Mouse (Mus musculus) heart, postnatal 36 days (tissue): ENCODE data around the gene Dhrs2. TPM values are rescaled to one million over a fixed set of nuclear protein-coding genes. Genes with fewer than 3 reads are reported as not detected.

ENCODE experiments used
- DNase-seq, 2 experiments: peaks; one replicate each; pipeline ENCODE4 v3.0.0; 2021 to 2022
- intact Hi-C: fragments of 180-260 bp; cut with DNase I; formaldehyde crosslinking; loops from one replicate; pipeline ENCODE4 v1.15.1; 2025
- total RNA-seq, 2 experiments: library from RNA; stranded (reverse); gene quantifications; 2 replicates each; pipeline ENCODE4 v1.2.3; 2021

Gene Dhrs2
- not detected for total RNA-seq

- intact Hi-C loops = no loop called here
- DNase-seq = no peak
Measured at GRCm38 (mm10) chr14:55221707-55222106, at the start of gene Dhrs2. TSS of gene Dhrs2 (plus strand) at chr14:55222007.

DNA sequence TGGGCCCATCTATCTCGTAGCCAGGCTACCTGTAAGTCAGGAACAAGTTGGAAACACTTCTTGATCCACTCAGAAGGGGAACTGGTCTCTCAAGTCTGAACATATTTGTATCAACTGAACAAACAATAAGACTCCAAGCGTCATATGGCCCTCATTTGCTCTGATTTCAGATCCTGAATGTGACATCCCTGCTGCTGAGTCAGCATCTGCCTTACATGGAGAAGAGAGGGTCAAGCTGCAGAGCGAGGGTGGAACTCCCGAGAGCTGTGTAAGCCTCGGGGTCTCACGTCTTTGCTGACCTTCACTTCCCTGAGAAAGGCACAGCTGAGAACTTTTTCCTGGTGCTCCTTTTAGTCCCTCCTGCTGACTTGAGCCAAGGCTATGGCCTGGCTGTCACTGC is 47.6 kb upstream of the Dhrs2 start:
- DNase-seq = no peak
- intact Hi-C loops = no loop called here

DNA sequence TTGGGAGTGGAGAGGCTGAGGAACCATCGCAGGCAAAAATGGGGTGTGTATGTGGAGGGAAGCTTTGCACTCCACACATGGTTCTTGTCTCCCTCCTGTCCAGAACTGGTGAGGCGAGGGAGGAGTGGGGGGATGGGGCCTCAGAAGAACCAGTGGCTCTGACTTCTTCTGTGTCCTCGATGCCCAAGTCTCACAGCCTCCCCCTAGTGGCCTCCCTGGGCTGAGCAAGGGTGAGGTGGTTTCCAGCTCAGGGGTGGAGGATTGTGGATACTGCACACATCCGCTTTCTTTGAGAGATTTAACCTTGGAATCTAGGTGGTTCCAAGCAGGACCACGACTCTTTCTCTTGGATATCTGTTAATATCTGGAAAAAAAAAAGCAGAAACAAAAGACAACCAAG is 44.5 kb upstream of the Dhrs2 start:
- peak in 1 of 2 experiments; percentile 44 for DNase-seq
- intact Hi-C loops = no loop called here

GRCm38 (mm10) chr14:55180951-55181350 is 40.9 kb upstream of the Dhrs2 start:
- intact Hi-C loops = no loop called here
- no peak for DNase-seq

DNA sequence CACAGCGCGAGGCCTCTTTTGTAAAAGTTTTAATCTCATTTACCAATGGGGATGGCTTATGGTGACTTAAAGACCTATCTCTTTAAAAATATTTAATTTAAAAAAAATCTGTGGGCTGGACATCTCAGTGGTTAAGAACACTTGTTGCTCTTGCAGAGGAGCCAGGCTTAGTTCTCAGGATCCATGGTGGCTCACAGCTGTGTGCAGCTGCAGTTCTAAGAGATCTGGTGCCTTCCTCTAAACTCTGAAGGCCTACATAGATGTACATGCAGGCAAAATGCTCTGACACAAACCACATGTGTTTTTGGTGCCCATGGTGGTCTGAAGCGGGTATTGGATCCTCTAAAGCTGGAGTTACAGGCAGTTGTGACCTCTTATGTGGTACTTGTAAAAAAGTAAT is 38.6 kb upstream of the Dhrs2 start:
- intact Hi-C loops = no loop called here
- no peak for DNase-seq

- intact Hi-C loops = no loop called here
- no peak for DNase-seq
Measured at GRCm38 (mm10) chr14:55184640-55185145, 37.1 kb upstream of the Dhrs2 start.

DNA sequence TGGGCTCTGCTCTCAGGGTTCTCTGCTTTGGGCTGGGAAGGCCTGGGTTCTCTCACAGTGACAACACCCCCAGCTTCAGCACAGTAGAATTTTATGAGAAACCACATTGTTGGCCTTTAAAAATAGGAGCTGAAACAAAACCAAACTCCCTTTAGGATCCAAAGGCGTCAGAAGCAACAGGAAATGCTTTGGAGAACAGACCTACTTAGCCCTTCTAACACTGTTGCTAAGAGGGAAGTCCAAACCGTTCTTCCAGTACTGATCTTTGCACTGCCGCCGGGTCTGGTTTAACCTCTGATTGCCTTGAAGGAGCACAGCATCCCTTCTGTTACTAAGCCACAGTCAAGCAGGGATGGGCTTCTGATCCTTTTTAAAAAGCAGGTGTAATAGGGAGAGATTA is 33.3 kb upstream of the Dhrs2 start:
- intact Hi-C loops = no loop called here
- DNase-seq = no peak

GRCm38 (mm10) chr14:55189351-55189769 is 32.4 kb upstream of the Dhrs2 start:
- intact Hi-C loops = no loop called here
- no peak for DNase-seq

DNA sequence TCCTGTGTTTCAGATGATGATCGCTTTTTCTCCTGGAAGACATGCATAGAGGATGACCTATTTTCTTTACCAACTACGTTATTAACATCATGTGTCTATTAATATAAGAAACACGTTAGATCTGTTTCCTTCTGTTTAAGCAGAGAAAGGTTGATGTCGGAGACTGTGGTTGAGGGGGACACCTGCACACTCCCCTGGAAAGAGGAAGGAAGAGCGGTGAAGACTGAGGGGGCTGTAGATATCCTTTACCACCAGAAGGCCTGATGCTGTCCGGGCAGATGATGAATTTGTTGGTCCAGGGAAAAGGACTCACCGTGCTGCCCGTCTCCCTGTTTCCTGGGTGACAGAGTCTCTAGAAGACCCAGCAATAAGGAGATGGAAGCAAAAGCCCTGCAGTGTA is 28.5 kb upstream of the Dhrs2 start:
- no peak for DNase-seq
- intact Hi-C loops = no loop called here

DNA sequence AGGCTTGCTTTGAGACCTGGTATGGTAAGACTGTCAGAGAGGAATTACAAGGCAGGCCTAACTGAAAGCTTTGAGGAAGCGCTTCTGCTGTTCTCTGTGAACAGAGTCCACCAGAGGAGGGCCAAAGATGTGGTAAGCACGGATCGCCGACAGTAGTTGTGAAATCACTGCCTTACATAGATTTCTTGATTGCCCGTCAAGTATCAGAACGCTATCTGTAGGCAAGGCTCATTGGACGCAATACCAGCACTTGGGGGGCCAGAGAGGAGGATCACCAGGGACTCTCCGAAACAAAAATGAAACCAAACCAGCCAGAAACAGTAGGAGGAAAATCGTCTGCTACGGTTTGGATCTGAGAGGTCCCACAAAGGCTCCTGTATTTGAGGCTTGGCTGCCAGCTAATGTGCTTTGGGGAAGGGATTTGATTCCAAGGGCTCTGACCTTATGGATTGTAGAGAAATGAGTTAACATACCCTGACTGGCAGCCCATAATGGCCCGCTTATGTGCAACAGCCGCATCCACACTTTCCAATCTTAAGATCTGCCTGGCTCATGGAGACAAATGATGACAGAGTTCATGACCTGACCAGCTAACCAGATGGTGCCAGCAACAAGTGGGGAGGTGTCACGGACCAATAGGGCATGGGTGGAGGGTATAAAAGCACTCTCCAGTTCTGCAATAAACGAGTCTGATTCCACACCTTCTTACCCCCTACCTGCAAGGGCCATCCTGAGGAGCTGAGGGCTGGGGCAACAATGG is 27.8 kb upstream of the Dhrs2 start:
- intact Hi-C loops = no loop called here
- DNase-seq = peak in 1 of 2 experiments; percentile 11

GRCm38 (mm10) chr14:55194786-55195185 is 27.0 kb upstream of the Dhrs2 start:
- DNase-seq = no peak
- intact Hi-C loops = no loop called here

DNA sequence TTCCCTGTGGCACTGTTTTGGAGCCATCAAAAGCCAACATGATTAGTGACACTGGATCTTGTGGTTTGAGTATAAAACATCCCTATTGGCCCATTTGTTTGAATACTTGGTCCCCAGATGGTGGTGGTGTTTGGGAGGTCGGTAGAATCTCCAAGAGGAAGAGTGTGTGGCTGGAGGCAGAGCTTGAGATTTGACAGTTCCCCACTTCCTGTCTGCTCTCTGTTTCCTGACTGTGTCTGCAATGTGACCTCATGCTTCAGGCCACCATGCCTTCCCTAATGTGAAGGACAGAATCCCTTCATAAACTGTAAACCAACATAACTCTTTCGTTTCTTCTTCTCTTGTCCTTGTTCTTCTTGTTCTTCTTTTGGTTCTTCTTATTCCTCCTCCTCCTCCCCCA is 24.7 kb upstream of the Dhrs2 start:
- no peak for DNase-seq
- intact Hi-C loops = no loop called here

DNA sequence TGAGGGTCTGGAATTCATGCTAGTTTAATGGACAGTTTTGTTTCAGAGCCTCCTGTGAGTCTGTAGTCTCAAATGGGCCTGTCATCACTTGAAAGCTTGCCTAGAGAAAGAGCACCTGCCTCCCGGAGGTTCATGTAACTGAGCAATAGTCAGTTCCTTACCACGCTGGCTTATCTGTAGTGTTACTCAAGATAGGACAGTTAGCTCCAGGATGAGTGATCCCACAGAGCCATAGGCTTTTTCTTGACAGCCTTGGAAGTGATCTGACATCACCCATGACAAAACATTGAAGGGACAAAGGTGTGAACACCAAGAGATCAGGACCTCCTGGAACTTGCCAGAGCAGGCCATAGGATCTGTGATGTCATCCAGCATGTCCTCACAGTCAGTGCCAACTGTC is 23.6 kb upstream of the Dhrs2 start:
- no peak for DNase-seq
- intact Hi-C loops = no loop called here

- no peak for DNase-seq
- intact Hi-C loops = no loop called here
Measured at GRCm38 (mm10) chr14:55204544-55204943, 17.3 kb upstream of the Dhrs2 start.

- intact Hi-C loops = no loop called here
- no peak for DNase-seq
Measured at GRCm38 (mm10) chr14:55205045-55205750, 16.6 kb upstream of the Dhrs2 start.

DNA sequence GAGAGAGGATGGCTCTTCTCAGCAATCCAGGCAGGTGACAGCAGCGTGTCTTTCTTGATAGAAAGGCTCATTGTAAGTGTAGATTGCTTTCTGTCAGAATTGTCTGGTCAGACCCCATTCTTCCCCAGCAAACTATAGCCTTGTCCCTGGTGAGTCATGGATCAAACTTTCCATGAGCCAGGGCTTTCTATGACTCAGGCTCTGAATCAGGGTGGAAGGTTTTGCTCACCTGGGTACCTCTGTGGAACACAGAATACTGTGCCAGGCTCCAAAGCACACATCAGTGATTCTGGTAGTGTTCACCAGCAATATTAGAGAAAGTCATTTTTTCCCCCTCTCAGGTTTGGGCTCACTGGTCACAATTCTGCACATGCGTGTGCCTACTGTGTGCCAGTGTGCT is 13.5 kb upstream of the Dhrs2 start:
- intact Hi-C loops = no loop called here
- DNase-seq = no peak

DNA sequence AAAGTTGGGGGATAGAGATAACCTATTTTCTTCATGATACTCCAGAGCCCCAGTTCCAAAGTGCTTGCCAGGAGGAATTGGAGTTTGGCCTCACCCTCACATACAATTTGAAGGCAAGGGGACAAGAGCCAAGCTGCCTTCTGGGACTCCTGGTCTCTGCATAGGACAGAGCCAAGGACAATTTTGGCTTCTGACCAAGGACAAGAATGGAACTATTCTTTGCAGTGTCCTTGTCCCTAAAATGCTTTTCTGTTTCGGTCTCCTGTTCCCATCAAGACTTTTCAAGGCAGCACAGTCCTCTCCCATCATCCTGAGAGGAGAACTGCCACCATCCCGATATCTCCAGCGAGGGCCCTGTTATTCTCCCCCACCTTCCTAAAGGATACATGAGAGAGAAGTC is 8.2 kb upstream of the Dhrs2 start:
- intact Hi-C loops = no loop called here
- peak in 1 of 2 experiments; percentile 9 for DNase-seq

GRCm38 (mm10) chr14:55214507-55214906 is 7.3 kb upstream of the Dhrs2 start:
- intact Hi-C loops = no loop called here
- peak; percentile 20 to 53 for DNase-seq

- intact Hi-C loops = no loop called here
- no peak for DNase-seq
Measured at GRCm38 (mm10) chr14:55223172-55223571, 1.4 kb downstream of the Dhrs2 start.

- DNase-seq = no peak
- intact Hi-C loops = no loop called here
Measured at GRCm38 (mm10) chr14:55234639-55235038, 12.8 kb downstream of the Dhrs2 start.

- intact Hi-C loops = no loop called here
- DNase-seq = no peak
Measured at GRCm38 (mm10) chr14:55236685-55237084, 14.9 kb downstream of the Dhrs2 start.

DNA sequence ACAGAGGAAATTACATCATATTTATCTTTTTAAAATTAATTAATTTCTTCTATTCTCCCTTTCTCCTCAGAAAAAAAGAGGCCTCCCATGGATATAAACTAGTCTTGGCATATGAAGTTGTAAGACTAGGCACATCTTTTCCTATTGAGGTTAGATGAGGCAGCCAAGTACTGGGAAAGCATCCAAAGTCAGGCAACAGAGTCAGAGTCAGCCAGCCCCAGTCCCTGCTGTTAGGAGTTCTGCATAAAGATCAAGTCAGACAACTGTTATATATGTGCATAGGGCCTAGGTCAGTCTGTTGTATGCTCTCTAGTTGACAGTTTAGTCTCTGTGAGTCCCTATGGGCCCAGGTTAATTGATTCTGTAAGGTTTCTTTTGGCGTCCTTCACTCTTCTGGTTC is 20.9 kb downstream of the Dhrs2 start:
- intact Hi-C loops = no loop called here
- no peak for DNase-seq
